Mouse (Mus musculus) splenic B cell, adult 2 months (primary cell): ENCODE data around the gene Jpt1.
"Not testable (repeated sequence)": the region's sequence is repeated elsewhere in the genome, so short reads cannot be mapped to it uniquely, and the experiment has no call there.

Experiments
- DNase-seq: peaks from one replicate; pipeline ENCODE4 v3.0.0-alpha.2; 2011; ENCODE audit warnings: low read depth, low spot score
- H3K27me3 ChIP-seq: 2 replicates; pipeline ENCODE4 v1.6.1; 2012; ENCODE audit warnings: mild to moderate bottlenecking, low read length, moderate library complexity, mixed read lengths; ENCODE audit not compliant: control insufficient read depth, poor library complexity, insufficient read depth, severe bottlenecking
- H3K36me3 ChIP-seq: 2 replicates; pipeline ENCODE4 v1.6.1; 2012; ENCODE audit warnings: mild to moderate bottlenecking, low read length, moderate library complexity, mixed read lengths; ENCODE audit not compliant: control insufficient read depth, poor library complexity, insufficient read depth, severe bottlenecking

Gene Jpt1

DNA sequence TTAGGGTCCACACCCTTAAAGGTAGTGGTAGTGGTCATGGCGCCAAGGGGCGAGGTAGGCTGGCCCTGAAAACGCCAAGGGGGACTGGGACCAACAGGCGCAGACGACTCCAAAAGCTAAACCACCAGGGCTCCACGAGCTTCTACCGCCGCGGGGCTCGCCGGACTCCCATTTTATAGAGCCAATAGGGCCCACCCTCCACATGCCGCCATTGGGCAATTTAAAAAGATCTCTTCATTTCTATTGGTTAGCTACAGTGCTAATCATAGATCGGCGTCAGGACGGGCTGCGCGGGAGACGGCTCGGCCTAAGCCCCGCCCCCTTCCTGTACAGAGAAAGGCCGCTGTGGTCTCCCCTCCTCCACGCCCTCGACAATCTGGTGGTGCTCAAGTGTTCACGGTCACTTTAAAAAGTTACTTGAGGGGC is at the start of gene Jpt1:
TSS of gene Jpt1 (minus strand) at position 150 of the 426 bp plus-strand sequence.
- DNase-seq = peak; percentile 98
- no peaks in the 10 kb centered on the region for H3K27me3 ChIP-seq
- no peaks in the 10 kb centered on the region for H3K36me3 ChIP-seq

DNA sequence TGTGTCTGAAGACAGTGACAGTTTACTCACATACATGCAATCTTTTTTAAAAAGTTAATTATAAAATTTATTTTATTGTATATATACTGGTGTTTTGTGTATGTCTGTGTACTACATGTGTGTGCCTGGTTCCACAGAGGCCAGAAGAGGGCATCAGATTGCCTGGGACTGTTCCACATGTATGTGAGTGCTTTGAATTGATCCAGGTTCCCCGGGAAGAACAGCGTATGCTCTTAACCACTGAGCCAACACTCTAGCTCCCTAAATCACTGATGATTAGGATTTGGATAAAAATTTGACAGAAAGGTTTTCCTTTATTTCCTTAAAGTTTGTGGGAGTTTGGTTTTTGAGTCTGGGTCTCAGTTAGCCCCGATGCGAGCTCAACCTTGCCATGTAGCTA is 49.2 kb upstream of the Jpt1 start:
- DNase-seq = peak; percentile 40
- peaks cover 2% of the 10 kb centered on the region for H3K36me3 ChIP-seq
- no peaks in the 10 kb centered on the region for H3K27me3 ChIP-seq

DNA sequence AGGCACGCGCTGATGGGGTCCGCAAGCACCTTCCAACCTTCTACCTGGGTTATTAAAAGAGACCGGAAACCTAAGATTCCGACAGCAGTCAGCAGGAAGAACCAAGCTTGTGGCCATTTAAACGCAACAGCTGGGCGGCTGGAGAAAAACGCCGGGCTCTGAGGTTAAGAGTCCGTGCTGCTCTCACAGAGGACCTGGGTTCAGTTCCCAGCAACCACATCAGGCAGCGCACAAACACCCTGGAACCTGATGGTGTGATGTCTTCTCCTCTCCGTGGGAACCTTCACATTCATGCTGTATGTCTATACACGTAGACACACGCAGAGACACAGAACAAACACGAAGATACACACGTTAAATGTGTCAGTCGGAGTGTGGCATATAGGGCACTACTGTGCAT is 41.5 kb upstream of the Jpt1 start:
- Histone ChIP-seq H3K36me3 (no peaks in the 10 kb centered on the region), H3K27me3 (no peaks in the 10 kb centered on the region)
- DNase-seq = no peak

- no peaks in the 10 kb centered on the region for H3K36me3 ChIP-seq
- DNase-seq = peak; percentile 67
These were observed 38.6 kb upstream of the Jpt1 start for GRCm38 (mm10) chr11:115552783-115553182.

GRCm38 (mm10) chr11:115543571-115543970 is 29.4 kb upstream of the Jpt1 start:
- no peak for DNase-seq
- no peaks in the 10 kb centered on the region for H3K27me3 ChIP-seq
- no peaks in the 10 kb centered on the region for H3K36me3 ChIP-seq

More at GRCm38 (mm10) chr11:115552783-115553182, 38.6 kb upstream of the Jpt1 start:
- H3K27me3 ChIP-seq = no peaks in the 10 kb centered on the region

DNA sequence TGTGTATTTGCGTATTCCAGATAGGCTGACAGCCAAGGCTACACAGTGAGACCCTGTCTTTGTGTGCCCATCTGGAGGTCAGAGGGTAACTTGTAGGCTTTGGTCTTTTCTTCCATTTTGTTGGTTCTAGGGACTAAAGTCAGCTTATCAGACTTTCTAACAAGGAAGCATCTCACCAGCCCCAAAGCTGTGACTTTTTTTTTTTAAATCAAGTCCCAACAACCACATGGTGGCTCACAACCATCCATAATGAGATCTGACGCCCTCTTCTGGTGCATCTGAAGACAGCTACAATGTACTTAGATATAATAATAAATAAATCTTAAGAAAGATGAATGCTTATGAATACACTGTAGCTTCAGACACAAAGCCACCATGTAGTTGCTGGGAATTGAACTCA is 23.9 kb upstream of the Jpt1 start:
- Histone ChIP-seq H3K27me3 (no peaks in the 10 kb centered on the region), H3K36me3 (peaks cover 4% of the 10 kb centered on the region; the same call in 1 of the 2 replicates)
- peak; percentile 46 for DNase-seq

DNA sequence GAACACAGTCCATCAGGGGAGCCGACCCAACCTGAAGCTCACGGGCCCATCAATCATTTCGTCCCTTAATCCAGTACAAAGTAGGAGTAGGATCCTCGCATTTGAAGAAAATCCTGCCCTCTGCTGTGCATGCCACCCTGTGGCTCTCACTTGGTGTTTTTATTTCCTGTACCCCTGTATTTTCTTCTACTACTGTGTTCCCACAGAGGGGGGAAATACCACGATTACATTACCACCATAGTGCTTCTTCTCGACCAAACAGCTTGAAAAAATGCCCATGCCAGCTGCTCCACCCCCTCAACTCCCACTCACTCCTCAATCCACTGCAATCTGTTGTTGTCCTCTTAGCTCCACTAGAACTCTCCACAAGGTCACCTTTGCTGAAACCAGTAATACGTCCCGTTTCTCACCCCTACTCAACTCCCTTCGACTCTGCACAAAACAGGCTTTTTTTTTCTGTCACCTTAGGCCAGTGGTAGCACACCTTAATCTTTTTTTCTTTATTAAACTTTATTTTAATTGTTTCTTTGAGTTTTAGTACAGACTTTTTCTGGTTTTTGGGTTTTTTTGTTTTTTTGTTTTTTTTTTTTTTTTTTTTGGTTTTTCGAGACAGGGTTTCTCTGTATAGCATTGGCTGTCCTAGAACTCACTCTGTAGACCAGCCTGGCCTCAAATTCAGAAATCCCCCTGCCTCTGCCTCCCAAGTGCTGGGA is 22.8 kb upstream of the Jpt1 start:
- peak; percentile 23 for DNase-seq
- Histone ChIP-seq H3K27me3 (no peaks in the 10 kb centered on the region), H3K36me3 (peaks cover 4% of the 10 kb centered on the region; the same call in 1 of the 2 replicates)

DNA sequence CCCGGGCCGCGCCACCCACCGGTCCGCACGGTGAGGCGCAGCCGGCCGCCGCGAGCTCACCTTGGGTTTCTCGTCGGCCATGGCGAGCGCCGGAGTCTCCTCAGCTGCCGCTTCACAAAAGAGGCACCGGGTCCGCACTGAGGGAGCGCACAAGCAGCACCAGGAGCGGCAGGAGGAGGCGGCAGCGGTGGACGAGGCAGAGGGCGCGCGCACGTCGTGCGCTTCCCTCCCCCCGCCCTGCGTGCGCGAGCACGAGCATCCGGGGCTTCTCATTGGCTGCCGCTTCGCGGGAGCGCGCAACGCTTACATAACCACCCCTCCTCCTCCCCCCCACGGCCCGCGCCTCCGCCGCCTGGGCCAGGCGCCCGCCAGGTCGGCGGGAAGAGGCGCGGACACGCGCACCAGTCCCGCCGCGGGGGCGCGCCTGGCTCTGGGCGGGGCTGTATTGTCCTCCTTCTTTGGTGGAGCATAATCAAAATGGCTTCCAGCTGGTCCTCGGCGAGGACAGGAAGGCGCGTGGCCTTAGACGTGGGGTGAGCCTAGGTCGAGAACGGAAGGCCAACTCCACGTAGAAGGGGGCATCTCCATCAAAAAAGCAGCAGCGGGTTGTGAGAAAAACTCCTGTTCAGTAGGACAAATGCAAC is 22.0 kb upstream of the Jpt1 start, which contains the start of gene Sumo2:
TSS of gene Sumo2 (minus strand) at position 239 of the 644 bp plus-strand sequence.
- H3K36me3 ChIP-seq = peaks cover 4% of the 10 kb centered on the region; the same call in 1 of the 2 replicates
- H3K27me3 ChIP-seq = no peaks in the 10 kb centered on the region
- peak; percentile 98 for DNase-seq

DNA sequence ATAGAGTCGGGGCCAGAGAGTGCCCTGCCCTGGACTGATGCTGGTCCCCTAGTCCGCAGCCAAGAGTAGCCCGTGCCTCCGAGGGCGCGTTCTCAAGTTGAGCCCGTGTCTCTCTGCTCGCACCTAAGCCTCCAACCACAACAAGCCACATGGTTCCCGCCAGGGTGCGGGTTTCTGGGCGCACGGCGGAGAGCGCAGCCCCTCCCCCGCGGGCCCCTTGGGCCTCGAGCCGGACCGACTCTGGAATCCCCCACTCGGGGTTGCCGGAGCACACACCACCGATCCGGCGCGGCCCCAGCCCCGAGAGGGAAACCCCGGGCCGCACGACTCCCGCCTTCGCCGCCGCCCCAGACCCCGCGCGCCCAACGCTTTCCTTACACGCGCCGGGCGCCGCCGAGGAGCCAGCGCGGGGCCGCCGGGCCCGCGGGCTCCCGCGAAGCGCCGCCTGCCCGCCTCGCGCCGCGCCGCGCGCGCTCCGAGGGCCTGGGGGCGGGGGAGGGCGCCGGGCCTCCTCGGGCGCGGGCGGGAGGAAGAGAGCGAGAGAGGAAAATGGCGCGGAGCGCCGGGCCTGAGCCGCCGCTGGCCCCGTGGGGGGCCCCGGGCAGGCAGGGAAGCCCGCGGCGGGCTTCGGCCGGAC is 21.3 kb upstream of the Jpt1 start:
- DNase-seq = peak; percentile 72

DNA sequence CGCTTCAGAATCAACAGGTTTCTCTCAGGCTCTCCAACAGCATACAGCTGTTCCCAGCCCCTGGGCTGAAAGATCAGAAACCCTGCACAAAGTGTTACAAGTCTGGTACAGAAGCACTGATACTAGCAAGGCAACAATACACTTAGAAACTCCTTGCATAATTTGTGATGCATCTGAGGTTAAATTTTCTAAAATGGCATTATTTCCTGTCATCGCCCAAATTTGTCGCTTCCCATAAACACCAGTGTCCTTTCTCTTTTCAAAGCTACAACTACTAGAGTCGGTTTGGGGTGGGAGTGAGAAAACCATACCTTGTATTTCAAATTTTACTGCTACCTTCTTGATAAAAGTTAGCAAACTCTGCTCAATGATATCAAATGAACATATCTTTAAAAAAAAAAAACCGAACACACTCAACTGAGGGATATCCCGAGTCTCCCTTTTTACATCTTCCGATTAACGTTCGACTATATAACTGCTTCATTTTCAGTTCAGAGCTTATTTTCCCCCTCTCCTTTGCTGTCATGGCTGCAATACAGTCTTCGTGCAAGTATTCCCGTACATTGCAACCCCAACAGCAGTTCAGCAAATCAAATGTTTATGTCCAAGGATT is 20.7 kb upstream of the Jpt1 start:
- peaks cover 4% of the 10 kb centered on the region; the same call in 1 of the 2 replicates for H3K36me3 ChIP-seq
- no peak for DNase-seq
- no peaks in the 10 kb centered on the region for H3K27me3 ChIP-seq

More for the DNA sequence above, 21.3 kb upstream of the Jpt1 start:
- Histone ChIP-seq H3K36me3 (peaks cover 4% of the 10 kb centered on the region; the same call in 1 of the 2 replicates), H3K27me3 (no peaks in the 10 kb centered on the region)

DNA sequence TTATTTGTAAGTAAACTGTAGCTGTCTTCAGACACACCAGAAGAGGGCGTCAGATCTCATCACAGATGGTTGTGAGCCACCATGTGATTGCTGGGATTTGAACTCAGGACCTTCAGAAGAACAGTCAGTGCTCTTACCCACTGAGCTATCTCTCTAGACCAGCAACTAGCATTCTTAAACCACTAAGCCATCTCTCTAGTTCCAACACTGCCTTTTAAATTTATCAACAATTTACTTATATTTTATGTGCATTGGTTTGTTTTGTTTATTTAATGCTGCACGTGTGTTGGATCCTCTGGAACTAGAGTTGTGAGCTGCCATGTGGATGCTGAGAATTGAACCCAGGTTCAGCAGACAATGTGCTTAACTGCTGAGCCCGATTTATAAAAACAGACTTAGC is 12.3 kb upstream of the Jpt1 start:
- peaks cover 16% of the 10 kb centered on the region for H3K36me3 ChIP-seq
- H3K27me3 ChIP-seq, DNase-seq: not testable (repeated sequence)

GRCm38 (mm10) chr11:115522703-115523102 is 8.5 kb upstream of the Jpt1 start:
- Histone ChIP-seq H3K36me3 (peaks cover 16% of the 10 kb centered on the region), H3K27me3 (no peaks in the 10 kb centered on the region)
- no peak for DNase-seq

GRCm38 (mm10) chr11:115522238-115522637 is 8.1 kb upstream of the Jpt1 start:
- no peaks in the 10 kb centered on the region for H3K27me3 ChIP-seq
- H3K36me3 ChIP-seq = peaks cover 12% of the 10 kb centered on the region
- DNase-seq = no peak

DNA sequence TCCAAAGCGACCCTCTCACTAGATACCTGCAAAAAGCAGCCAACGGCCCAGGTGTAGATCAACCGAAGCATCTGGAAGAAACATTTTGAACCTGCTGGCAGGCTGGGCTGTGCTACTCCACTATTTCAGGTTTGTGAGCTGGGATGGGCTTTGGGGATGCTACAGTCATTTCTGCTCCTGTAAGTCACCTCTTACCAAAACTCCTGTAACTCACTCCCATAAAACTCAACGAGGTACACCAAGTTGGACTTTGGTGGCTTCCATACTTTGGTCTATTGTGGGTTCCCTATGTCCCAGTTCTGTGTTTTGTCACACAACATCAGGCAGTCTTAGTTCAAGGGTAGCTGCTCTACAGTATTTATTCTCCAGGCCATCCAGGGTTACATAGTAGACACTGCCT is 6.9 kb upstream of the Jpt1 start:
- no peaks in the 10 kb centered on the region for H3K27me3 ChIP-seq
- peaks cover 10% of the 10 kb centered on the region for H3K36me3 ChIP-seq
- DNase-seq = no peak
